Mouse (Mus musculus) cortical plate, adult 2 months (tissue): ENCODE measurements at regions not wholly inside any gene's neighbourhood (a gene's known extent, or its start where the extent isn't known, plus 50 kb on each side); places are given as distances from the start of the nearest gene placed in this dataset.

Experiments used
- CTCF ChIP-seq: fragments of 200-500 bp; IDR thresholded peaks from 2 replicates; pipeline ENCODE4 v1.5.1; 2011; ENCODE audit warnings: mild to moderate bottlenecking, control low read depth, low read length; ENCODE audit not compliant: insufficient read depth; ENCODE audit errors: extremely low read depth
- POLR2A ChIP-seq: fragments of 200-500 bp; IDR thresholded peaks from 2 replicates; pipeline ENCODE4 v1.6.1; 2011; ENCODE audit warnings: mild to moderate bottlenecking, low read length, control low read depth; ENCODE audit not compliant: insufficient read depth; ENCODE audit errors: extremely low read depth

DNA sequence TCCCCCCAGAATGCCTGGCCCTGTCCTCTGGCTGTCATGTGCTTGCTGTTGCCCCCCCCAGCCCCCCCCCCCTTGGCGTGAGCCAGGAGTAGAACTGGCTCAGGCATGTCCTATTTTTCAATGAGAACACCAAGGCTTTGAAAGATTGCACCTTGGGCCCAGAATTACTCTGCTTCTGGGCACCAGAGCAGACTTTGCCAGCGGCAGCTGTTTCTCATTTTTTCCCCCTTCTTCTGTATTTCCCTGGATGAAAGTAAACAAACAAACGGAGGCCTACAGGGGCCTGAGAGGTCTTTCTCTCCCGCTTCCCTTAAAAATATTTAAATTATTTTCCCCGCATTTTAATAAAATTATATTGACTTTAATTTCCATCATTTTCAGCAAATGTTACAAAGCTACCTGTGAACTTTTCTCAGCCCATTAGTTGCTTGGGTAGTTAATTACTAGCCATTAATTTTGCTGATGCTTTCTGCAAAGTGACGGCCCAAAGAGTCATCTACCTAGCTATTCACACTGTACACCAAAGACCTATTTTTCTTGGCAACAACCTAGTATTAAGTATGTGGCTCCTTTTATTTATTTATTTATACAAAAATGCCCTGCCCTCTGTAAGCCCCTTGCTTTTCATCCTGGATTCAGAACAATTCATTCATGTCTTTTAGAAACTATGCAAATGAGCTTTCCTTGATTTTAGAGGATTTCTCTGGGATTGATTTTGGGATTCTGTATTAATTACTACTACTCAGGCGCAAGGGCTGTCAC lies 496.2 kb upstream of the Fam160b2 start:
- TF ChIP-seq CTCF (no peak), POLR2A (no peak)
